Mouse (Mus musculus): Measurements from ENCODE around the gene Snrnp27. TPM values are rescaled to one million over a fixed set of nuclear protein-coding genes. Genes with fewer than 3 reads are reported as not detected.

The Snrnp27 gene
- polyA plus RNA-seq, 1 experiment = 14.0 TPM

DNA sequence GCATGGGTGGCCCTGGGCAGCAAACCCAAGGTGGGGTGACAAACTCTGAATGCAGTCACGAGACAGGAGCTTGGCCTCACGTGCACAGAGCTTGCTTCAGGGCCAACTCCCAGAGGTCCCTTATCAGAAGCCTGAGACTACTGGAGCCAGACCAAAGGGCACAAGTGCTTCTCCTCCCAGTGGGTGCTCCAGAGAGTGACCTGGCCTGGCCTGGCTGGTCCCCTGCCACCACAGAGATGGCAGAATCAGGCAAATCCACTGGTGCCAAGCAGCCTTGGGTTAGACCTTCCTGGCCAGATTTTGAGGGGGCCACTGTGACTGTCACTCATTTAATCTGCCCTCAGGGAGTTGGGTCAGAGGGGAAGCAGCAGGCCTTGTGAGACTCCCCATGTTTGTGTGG is 47.8 kb downstream of the Snrnp27 start:
- H3K27ac ChIP-seq (ENCODE audit: control insufficient read depth, insufficient read depth, low read length) = no peak overlapping the region
- no peak for TF ChIP-seq POLR2A (IDR thresholded peaks at IDR 0.05; ENCODE audit: control insufficient read depth, extremely low read depth, insufficient read depth, low read length, poor library complexity)
- TF ChIP-seq CTCF (IDR thresholded peaks at IDR 0.05; ENCODE audit: borderline replicate concordance, control insufficient read depth, extremely low read depth, insufficient read depth, low read length, poor library complexity) = no peak
- 96% methylated on average over 2 of the region's 2 CpGs for WGBS

DNA sequence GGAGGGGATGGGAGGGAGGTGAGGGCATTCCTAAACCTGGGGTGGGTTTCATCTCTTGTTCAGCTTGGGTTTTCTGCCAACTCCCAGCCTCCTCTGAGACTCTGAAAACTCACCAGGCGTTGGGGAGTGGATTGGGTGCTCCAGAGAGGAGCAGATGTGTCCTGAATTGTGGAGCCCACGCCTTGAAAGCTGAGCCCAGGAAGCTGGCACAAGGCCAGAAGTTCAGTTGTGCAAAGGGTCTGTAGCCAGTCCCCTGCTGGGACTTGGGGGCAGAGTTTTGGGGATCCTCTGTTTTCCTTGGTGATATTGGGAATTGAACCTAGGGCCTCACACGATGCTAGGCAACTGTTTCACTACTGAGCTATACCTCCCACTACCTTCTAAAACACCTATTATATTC is 54.2 kb downstream of the Snrnp27 start:
- no peak for TF ChIP-seq CTCF (IDR thresholded peaks at IDR 0.05; ENCODE audit: borderline replicate concordance, control insufficient read depth, extremely low read depth, insufficient read depth, low read length, poor library complexity)
- no peak for TF ChIP-seq POLR2A (IDR thresholded peaks at IDR 0.05; ENCODE audit: control insufficient read depth, extremely low read depth, insufficient read depth, low read length, poor library complexity)
- H3K4me3 ChIP-seq (ENCODE audit: control insufficient read depth, insufficient read depth, low read length) = no peak overlapping the region
- no peaks in the 10 kb centered on the region for H3K27me3 ChIP-seq (ENCODE audit: control insufficient read depth, insufficient read depth, low read length)
- H3K36me3 ChIP-seq (ENCODE audit: control insufficient read depth, insufficient read depth, low read length) = no peaks in the 10 kb centered on the region
- 82% methylated on average over 3 of the region's 3 CpGs for WGBS
- H3K4me1 ChIP-seq (replicated peaks; ENCODE audit: control insufficient read depth, insufficient read depth, low read length) = peaks cover 14% of the 10 kb centered on the region
- no peak for DNase-seq
- no peak overlapping the region for H3K27ac ChIP-seq (ENCODE audit: control insufficient read depth, insufficient read depth, low read length)

More for the DNA sequence above, 47.8 kb downstream of the Snrnp27 start:
- Histone ChIP-seq H3K36me3 (ENCODE audit: control insufficient read depth, insufficient read depth, low read length) (no peaks in the 10 kb centered on the region), H3K27me3 (ENCODE audit: control insufficient read depth, insufficient read depth, low read length) (no peaks in the 10 kb centered on the region), H3K4me1 (replicated peaks; ENCODE audit: control insufficient read depth, insufficient read depth, low read length) (no peaks in the 10 kb centered on the region), H3K4me3 (ENCODE audit: control insufficient read depth, insufficient read depth, low read length) (no peak overlapping the region)
- DNase-seq = no peak

DNA sequence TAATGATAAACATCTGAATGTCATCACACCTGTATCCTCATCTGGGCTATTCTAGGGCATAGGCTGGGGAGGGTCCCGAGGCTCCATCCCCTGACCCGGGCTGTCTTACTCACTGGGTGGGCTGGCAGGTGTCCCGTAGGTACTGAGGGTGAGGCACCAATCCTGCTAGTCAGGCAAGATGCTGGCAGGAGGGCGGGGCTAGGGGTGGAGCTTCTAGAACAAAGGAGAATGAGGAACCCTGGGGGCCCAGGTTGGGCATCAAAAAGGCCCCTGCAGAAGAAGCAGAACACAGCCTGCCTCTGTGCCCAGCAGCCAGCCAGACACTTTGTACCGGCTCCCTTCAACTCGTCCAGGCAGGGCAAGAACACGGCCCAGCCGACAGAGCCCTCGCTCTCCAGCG is 56.4 kb downstream of the Snrnp27 start, which contains the start of gene Asprv1:
Gene Asprv1, plus strand, starts transcription at position 219 of the 400 bp plus-strand sequence.
- Histone ChIP-seq H3K36me3 (ENCODE audit: control insufficient read depth, insufficient read depth, low read length) (no peaks in the 10 kb centered on the region), H3K27ac (ENCODE audit: control insufficient read depth, insufficient read depth, low read length) (no peak within 1 kb of the TSS), H3K27me3 (ENCODE audit: control insufficient read depth, insufficient read depth, low read length) (no peaks in the 10 kb centered on the region), H3K4me3 (ENCODE audit: control insufficient read depth, insufficient read depth, low read length) (no peak within 1 kb of the TSS), H3K4me1 (replicated peaks; ENCODE audit: control insufficient read depth, insufficient read depth, low read length) (peaks cover 14% of the 10 kb centered on the region)
- DNase-seq = no peak
- WGBS = 71% methylated on average over 10 of the region's 10 CpGs
- no peak for TF ChIP-seq POLR2A (IDR thresholded peaks at IDR 0.05; ENCODE audit: control insufficient read depth, extremely low read depth, insufficient read depth, low read length, poor library complexity)
- no peak for TF ChIP-seq CTCF (IDR thresholded peaks at IDR 0.05; ENCODE audit: borderline replicate concordance, control insufficient read depth, extremely low read depth, insufficient read depth, low read length, poor library complexity)

Other genes starting within 250 kb of the Snrnp27 start
- 14.9 and 16.6 TPM in 2 replicates for gene C87436, start 246.1 kb downstream of the Snrnp27 start, polyA plus RNA-seq (2012; rRNA removed)
- gene Pcbp1, start 158.2 kb downstream of the Snrnp27 start, polyA plus RNA-seq (2012; rRNA removed) = 291 and 363 TPM in 2 replicates
- gene Asprv1, start 56.4 kb downstream of the Snrnp27 start, polyA plus RNA-seq (2012; rRNA removed) = 7.6 and 10.1 TPM in 2 replicates
- 28.6 and 31.0 TPM in 2 replicates for gene Mxd1, start 15.4 kb downstream of the Snrnp27 start, polyA plus RNA-seq (2012; rRNA removed)
- 17.3 and 24.2 TPM in 2 replicates for gene Gmcl1, start 48.9 kb upstream of the Snrnp27 start, polyA plus RNA-seq (2012; rRNA removed)
- gene Anxa4, start 109.1 kb upstream of the Snrnp27 start, polyA plus RNA-seq (2012; rRNA removed) = 21.5 and 27.8 TPM in 2 replicates
- gene Aak1, start 165.0 kb upstream of the Snrnp27 start, polyA plus RNA-seq (2012; rRNA removed) = 59.2 and 79.9 TPM in 2 replicates

Data from thymus, adult 2 months (tissue).